Mouse (Mus musculus) activated CD4-positive, CD25-positive, alpha-beta regulatory T cell, adult 4 months (primary cell): ENCODE measurements at regions not wholly inside any gene's neighbourhood (a gene's known extent, or its start where the extent isn't known, plus 50 kb on each side); places are given as distances from the start of the nearest gene placed in this dataset.
A peak's percentile ranks its signal among the peaks of the same experiment; 100 is the strongest.

ENCODE experiments used
- ATAC-seq: one replicate; pipeline ENCODE4 v1.8.0; 2017

DNA sequence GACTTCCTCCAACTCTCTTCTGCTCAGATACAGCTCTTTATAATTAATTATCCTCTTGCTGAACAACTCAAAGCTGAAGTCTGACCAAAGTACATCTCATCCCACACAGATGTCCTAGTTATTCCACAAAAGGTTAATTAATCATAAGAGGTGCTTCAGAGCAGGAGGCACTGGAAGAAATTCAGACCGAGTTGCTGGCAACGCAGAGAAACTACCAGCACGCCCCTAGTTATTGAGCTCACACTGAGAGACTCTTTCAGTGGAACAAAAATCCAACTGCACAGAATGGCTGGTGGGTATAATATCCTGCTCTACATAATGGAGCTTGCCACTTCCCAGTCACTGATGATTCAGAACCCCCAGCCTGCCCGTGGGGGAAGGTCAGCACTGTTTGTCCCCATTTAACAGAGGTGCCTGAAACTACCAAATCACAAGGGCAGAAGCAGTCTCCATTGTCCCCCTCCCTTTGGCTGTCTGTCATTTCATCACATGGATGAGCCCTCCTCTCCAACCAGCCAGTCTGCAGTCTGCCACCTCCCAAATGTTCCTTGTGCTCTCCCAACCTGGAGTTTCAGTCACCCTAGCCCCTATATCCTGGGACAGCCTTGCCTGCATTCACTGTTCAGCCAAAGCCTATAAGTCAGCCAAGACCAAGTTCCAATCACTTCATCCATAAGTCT lies 170.3 kb upstream of the Creb1 start:
- ATAC-seq: no peak

DNA sequence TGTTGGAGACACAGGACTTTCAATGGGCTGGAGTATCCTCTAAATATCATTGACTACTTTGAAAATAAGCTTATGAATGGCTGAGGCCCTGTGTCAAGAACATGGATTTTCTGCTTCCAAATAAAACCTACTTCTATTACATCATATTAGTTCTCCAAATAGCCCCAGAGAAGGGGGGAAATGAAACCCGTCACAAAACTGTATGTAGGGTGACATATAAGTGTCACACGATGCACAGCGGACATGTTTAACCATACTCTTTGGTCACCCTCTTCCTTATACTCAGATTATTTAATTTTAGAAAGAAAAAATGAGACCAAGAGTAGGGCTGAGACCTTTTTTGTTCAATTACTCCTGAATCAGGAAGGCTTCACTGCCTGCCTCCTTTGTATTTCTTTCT lies 189.2 kb upstream of the Creb1 start:
- no peak for ATAC-seq

DNA sequence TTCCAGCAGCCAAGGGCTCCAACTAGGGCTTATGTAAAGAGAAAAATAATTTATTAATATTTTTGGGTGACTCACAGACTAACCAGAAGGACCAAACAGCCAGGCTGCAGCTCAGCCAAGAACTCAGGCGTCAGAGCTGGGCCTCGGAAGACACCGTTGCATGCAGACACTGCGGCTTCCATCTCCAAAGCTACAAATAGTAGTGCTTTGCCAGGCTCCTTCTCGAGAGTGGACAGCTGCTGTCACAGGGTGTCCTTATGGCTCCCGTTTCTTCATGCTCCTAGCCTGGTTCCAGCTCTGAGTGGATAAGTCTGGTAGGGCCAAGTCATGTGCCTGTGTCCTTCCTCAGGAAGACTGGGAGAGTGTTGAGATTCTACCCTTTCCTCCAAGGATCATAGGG lies 190.8 kb upstream of the Creb1 start:
- no peak for ATAC-seq

DNA sequence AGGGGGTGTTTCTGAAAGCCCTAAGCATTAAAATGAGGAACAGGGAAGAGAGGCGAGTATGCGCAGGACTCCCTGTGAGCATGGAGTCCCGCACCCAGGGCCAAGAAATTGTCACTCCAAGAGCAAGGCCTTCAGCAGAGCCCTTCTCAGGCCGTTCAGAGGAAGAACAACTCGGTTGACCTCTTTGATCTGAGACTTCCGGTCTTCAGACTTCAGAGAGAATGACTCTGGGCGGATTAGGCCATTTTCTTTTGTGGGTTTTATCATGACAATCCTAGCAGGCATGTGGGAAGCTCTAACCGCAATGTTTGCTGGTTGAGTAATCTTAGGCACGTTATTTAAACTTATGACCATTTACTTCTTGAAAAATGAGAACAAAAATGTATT lies 193.9 kb upstream of the Creb1 start:
- no peak for ATAC-seq

DNA sequence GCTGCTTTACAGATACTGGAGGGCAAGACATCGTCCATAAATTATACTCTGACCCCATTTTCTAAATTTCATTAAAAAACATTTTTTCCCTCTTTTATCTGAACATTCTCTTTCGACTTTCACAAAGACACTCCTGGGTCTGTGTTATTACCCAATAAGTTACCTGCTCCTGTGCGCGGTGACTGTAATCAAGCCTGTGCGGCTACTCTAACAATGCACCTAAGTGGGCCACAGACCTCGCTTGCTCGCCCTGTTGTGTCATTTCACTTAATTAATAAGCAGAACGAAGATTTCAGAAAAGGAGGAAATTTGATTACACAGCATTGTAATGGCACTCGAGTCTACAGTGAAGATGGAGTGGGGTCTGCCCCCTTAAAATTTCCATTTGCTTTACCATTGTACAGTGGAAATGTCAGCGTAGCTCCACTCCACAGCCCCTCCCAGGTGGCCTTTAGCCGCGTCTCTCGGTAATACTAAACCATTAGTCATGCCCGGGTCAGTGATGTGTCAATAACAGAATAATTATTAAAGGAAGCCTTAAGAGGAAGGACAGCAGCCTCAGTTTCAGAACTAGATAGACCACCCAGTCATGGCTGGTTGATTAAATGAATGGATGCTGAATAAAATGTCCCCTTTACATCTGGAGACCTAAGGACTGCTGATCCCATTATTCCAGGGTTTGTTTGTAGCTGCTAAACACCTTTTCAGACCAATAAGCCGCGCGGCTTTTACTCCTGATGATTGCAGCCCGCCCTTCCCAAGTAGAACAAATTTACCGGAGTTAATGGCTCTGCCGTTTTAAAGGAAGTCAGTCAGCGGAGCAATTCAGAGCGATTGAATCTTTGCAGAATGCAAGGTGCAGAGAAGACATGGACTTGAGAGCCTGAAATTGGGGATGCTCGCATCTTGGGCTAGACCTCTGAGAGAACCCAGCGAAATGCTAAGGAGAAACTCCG lies 194.5 kb upstream of the Creb1 start:
- no peak for ATAC-seq

DNA sequence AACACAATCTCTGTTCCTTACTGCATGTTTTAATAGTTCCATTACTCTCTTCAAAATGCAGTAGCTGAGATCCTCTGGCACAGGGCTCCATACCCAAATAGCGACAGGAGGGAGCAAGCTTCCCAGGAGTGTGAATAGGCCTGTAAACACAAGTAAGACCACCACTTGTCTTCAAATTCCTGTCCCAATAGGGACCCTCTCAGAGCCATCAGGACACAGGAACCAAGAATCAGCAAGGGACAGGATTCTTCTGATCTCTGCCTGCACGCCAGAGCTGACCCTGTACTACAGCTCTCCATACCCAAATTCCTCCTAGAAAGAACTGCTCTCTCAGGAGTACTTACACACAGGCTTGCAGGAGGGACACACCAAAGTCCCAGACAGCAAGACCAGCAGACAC lies 200.9 kb upstream of the Creb1 start:
- ATAC-seq: no peak

DNA sequence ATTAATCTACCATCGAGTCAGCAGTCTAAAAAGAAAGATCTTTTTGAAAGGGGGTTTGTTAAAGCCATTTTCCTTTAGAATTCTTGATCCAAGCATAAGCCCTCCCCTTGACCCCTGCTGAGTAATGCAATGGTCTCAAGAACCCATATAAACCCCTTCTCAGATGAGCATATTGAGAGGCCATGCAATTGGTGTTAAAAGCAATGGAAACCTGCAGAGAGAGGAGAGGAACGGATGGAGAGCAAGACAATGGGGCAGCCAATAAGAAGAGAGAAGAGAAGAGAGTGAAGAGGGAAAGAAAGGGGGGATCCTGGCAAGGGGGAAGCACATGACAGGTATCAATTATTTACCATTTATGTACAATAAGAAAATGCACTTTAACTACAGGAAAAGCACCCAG lies 201.7 kb upstream of the Creb1 start:
- ATAC-seq: no peak

DNA sequence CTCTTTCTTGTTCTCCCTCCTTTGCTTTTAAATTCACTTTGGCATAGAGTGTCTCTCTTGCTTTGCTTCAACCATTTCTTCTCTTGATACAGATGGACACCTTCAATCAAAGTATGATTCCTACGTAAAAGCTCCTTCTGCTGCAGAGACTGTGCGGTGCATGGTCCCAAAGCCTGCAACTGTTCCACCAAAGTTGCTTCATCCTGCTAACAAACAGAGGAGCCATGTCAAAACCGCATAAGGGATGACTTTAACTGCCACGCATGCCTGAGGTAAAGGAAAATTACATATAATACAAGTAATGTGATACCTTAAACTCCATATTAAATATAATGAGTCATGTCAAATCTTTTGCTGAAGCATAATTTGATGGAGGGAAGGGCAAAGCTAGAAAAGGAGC lies 200.1 kb upstream of the Klf7 start:
- no peak for ATAC-seq

DNA sequence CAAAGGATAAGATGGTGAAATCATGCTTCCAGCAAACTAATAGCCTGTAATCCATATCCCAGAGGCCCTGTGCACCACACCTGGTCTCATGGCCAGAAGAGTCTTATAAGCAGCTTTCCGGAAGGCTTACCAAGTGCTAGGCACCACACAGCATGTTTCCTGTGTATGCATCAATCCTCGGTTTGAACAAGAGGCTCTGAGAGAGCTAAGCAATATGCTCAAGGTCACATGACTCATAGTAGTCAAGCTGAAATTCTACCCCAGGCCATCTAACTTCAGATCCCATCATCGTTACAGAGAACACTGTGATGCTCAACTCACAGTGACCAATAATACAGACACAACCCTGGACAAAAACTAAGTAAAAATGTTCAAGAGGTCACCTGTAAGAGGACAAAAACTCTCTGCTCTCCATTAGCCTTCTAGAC lies 197.1 kb upstream of the Klf7 start:
- ATAC-seq: no peak

DNA sequence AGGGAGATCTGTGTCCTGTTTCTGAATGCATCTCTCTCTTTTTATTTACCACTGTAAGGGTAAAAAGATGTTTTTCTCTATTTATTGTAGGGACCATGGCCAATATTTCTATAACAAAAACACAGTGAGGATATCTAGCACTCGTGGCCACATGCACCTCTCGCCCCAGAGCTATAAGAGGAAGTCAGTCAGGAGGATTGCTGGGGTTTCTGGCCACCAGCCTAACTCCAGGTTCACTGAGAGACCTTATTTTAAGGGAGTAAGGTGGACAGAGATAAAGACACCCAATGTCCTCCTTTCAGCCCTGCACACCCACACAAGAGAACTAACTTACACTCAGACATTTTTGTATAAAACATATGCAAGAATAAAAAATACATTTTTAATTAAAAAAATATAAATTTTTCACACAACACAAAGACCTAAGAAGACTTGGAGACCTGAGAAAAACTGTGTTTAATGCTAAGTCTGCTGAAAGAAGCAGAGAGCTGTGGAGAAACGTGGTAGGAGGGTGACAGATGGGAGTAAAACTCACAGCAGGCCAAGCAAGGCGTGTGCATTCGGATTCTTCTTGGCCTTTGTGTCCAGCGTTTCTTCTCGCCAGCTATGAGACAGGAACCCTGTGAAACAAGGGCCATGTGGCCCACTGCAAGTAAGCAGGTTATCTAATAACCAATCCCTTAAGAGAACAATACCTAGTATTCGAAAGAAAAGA lies 196.5 kb upstream of the Klf7 start:
- no peak for ATAC-seq

DNA sequence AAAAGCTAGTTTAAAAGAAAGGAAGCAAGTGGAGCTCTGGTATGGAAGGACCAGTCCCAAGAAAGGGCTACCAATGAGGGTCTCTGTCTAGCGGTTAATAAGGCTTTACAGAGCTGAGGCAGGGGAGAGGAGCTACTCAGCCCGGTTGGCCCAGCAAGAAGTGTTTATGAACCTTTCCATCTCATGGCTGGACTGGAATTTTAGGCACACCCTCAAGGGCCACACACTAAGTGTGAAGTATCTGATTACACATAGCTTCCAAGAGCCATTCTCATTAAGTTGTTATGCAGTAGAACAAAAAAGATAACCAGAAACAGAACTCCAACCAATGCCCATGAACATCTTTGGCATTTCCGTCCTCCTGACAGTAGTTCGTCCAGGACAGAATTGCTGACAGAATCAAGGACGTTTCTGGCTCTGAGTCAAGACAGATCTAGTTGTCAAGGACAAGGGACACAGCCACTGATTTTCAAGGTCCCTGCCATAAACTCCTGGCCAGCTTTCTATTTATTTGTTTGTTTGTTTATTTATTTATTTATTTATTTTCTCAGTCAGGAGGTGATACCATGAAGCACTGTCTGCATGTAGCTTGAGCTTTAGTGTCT lies 195.1 kb upstream of the Klf7 start:
- no peak for ATAC-seq

DNA sequence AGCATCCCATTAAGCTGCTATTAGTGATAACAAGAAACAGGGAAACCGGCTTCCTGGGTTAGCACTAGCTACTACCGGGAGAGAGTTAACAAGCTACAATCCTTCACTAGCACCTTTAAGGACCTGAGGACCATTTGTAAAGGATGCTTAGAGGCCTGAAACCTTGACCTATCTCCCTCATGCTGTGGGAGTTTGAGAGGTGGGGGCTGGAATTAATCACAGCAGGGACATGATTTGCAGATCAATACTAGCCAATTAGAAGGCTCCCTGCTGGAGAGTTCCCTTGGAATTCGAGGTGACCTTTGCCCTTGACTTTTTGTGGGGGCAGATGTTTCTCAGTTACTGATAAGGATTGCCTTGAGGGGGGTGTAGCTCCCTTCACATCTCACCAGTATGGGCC lies 189.3 kb upstream of the Klf7 start:
- no peak for ATAC-seq

DNA sequence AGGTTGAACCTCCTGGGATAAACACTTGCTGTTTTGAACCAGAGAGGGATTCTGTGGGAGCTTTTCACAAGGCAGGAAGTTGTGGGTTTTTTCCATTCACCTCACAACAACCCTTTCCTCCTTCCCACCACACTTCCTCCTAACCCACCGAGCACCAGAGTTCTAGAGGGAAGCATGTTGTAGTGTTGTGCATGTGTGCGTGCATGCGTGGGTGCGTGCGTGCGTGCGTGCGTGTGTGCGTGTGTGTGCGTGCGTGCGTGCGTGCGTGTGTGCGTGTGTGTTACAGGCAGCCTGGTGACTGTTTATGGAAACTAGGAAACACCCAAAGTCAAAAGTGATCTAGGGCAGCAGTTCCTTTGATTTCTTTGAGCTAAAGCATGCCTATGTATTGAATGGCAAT lies 186.5 kb upstream of the Klf7 start:
- peak; percentile 53 for ATAC-seq

DNA sequence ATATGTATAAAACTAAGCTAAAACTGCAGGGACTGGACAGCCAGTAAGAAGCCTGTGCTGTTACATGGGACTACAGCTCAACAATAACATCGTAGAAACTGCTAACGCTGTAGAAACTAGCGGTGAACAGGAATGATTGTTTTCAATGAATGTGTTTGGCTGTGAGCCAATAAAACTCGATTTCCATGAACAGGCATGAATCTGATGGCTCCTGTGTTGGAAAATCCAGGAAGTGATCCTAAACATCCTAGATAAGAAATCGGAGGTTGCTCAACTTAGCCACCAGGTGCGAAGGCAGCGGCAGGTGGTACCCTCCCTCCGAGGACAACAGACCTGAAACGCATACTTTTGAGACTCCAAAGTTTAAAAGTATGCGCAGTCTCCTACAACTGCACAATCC lies 186.0 kb upstream of the Klf7 start:
- no peak for ATAC-seq

DNA sequence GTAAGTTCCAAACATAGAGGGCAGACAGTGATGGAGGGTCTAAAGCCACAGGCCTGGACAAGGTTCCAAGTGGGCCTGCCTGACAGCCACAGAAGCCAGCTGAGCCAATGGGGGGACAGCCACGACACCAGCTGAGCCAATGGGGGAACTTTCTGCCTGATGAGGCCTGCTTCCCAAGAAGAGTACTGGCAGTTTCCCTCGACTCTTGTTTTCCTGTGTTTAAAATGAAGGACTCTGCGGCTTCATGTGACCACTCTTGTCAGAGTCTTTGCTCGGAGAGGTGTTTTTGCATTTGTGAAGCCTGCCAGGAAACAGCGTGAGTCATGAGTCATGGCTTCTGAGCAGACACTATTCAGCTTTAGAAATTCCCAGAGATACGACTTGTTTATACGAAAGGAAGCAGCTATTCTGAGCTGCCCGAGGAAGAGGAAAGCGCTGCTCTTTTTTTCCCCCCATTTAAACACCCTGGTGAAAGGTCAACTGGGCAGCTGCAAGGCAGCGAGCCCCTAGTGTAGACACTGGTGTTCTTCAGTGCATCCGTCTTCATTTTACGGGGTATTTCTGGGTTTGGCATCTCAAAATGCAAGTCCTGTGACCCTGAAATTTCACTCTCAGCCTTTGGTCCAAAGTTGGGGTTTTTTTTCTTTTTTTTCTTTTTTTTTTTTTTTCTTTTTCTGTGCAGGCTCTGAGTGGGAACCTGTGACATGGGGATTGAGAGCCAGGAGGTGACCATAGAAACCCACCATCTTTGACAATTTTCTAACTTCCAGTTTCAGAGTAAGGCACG lies 183.5 kb upstream of the Klf7 start:
- peak; percentile 29 for ATAC-seq

DNA sequence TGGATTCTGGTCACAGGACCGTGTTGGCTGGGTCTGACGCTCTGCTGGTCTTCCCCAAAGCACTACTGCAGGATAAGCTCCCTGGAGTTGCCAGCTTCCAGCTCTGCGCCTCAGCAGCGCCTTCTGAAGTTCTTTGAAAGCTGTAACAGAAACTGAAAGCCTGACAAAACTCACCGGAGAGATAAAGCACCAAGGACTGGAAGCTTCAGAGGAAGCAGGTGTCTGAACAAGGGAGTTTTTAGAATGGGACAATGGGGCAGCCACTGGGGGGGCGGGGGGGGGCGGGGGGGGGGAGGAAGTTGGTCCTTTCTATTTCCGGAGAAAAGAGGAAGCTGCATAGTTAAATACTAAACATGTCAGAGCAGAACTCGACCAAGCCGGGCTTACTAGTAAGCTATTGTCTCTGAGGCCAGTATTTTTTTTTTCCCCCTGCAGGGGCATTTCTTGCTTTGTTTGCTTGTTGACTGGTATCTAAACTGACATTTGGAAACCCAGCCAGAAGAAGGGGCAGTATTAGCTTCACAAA lies 180.8 kb upstream of the Klf7 start:
- peak; percentile 74 for ATAC-seq

DNA sequence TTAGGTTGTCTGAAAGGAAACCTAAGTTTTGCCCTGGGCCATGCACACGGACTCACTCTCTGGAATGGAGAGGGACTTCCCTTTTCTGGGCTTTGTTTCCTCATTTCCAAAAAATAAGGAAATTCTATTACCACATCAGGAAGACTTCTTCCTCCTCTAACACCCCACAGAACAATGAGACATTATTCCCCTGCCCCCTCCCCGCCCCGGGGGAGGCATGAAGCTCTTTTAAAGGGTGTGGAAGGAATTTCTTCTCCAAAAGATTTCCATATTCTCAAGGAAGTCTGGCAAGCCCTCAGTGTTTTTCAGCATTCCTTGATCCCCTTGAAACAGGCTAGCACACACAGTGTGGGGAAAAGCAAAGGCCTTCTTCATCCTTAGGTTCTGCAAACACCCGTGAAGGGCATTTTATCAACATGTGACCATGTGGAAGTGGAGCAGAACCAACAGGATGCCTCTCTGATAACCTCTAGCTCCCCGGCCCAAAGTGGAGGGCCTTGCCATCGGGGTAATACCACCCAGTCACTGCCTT lies 179.5 kb upstream of the Klf7 start:
- ATAC-seq: no peak

DNA sequence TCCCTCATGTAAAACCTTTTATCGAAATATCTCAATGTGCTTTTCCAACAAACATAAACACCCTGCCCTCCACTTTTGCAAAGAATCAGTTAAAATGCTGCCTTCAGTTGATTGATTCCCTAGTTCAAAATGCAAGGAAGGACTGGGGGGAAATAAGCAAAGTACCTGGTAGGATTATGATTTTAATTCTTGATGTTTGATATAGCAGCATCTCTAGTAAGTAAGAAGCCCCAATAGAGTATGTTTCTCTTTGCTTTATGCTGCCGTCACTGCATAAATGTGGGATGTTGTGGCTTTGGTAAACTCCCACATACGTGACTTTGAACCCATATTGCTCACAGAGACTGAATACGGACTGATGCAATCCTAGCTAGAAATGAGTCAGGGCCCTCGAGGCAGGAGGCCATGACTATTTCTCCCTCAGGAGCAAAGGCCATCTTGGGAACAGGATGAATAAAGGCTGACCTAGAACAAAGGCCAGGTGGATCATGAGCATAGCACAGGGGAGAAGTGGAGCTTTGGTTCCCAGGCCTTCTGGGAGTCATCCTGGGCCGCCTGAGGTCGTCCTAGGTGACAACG lies 179.0 kb upstream of the Klf7 start:
- peak; percentile 24 for ATAC-seq

DNA sequence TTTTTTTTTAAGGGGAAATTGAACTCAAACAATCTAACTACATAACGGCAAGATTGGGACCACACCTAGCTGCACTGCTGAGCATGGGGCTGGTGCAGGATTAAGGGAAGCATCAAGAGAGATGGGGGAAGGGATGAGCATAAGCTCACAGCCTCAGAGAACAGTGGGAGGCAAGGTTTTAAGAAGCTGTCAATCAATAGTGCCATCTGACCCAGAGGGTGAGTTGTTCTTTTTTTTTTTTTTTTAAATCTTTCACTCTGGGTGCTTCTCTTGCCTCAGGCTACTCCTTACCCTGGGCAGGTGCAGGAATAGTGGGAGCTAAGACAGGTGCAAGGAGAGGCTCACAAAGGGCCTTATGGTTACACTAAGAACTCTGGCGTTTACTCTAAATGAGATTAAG lies 176.9 kb upstream of the Klf7 start:
- ATAC-seq: no peak

DNA sequence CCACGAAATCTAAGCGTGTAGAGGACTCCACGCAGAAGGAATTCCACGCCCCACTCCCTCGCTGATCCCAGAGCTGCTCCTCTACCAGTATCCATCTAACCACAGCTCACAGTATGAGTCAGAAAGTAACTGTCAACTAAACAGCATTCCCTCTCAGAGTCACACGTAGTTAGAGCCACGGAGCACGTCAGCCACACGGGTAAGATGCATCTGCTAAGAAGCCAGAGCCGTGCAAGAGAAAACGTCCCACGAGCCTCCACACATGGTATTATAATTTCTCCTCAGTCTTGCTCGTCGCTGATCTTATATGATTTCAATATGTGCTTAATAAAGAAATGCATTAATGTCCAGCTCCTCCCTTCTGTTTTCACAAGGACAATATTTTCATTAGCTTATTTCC lies 176.1 kb upstream of the Klf7 start:
- ATAC-seq: no peak

DNA sequence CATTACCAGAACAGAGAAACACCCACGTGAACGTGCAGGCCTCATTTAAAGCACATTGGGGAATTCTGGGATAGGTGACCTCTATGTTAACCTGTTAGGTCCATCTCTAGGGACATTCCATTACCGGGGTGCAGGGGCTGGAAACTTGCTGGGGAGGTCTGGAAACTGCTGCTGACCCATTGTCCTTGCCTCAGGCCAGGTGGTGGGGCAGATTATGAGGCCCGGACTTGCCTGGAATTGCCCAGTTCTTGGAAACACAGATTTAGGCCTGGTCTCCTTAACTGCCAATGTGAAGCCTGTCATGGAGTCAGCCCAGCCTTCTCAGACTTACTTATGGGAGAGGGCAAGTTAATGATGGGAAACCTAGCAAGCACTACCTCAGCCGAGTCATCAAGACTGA lies 175.3 kb upstream of the Klf7 start:
- ATAC-seq: no peak
